Mouse (Mus musculus) cortical plate, adult 2 months (tissue): ENCODE results near the gene Lce3f. TPM values are rescaled to one million over a fixed set of nuclear protein-coding genes. Genes with fewer than 3 reads are reported as not detected.

Source experiments
- H3K27ac ChIP-seq: fragments of 200-500 bp; 2 replicates; pipeline ENCODE4 v1.5.1; 2012; ENCODE audit warnings: low read length, control low read depth, inconsistent platforms; ENCODE audit not compliant: insufficient read depth
- H3K4me1 ChIP-seq: fragments of 200-500 bp; 2 replicates; pipeline ENCODE4 v1.6.1; 2011; ENCODE audit warnings: low read length; ENCODE audit not compliant: control insufficient read depth, insufficient read depth
- H3K4me3 ChIP-seq: fragments of 200-500 bp; 2 replicates; pipeline ENCODE4 v1.5.1; 2011; ENCODE audit warnings: mild to moderate bottlenecking, low read length, control low read depth; ENCODE audit not compliant: insufficient read depth
- CTCF ChIP-seq: fragments of 200-500 bp; IDR thresholded peaks from 2 replicates; pipeline ENCODE4 v1.5.1; 2011; ENCODE audit warnings: mild to moderate bottlenecking, control low read depth, low read length; ENCODE audit not compliant: insufficient read depth; ENCODE audit errors: extremely low read depth
- POLR2A ChIP-seq: fragments of 200-500 bp; IDR thresholded peaks from 2 replicates; pipeline ENCODE4 v1.6.1; 2011; ENCODE audit warnings: mild to moderate bottlenecking, low read length, control low read depth; ENCODE audit not compliant: insufficient read depth; ENCODE audit errors: extremely low read depth
- polyA plus RNA-seq: library from polyadenylated mRNA; depleted of rRNA; stranded (reverse); fragments of >200 nt; gene quantifications from 2 replicates; pipeline ENCODE4 v1.2.3, GENCODE M21; 2012; rRNA removed

Gene Lce3f
- polyA plus RNA-seq: not detected in 2 replicates

GRCm38 (mm10) chr3:92991926-92992325 is at the start of gene Lce3f:
Gene Lce3f (plus strand): TSS chr3:92992226.
- no peak within 1 kb of the TSS for H3K4me3 ChIP-seq
- H3K4me1 ChIP-seq: no peaks in the 10 kb centered on the region
- TF ChIP-seq POLR2A (no peak), CTCF (no peak)
- no peak within 1 kb of the TSS for H3K27ac ChIP-seq

- TF ChIP-seq CTCF (no peak), POLR2A (no peak)
- H3K27ac ChIP-seq: no peak within 1 kb of the TSS
- no peak within 1 kb of the TSS for H3K4me3 ChIP-seq
- no peaks in the 10 kb centered on the region for H3K4me1 ChIP-seq
These were observed 47.8 kb upstream of the Lce3f start, which contains the start of gene Lce3c for GRCm38 (mm10) chr3:92944186-92944585. Gene Lce3c (plus strand): TSS chr3:92944486.

DNA sequence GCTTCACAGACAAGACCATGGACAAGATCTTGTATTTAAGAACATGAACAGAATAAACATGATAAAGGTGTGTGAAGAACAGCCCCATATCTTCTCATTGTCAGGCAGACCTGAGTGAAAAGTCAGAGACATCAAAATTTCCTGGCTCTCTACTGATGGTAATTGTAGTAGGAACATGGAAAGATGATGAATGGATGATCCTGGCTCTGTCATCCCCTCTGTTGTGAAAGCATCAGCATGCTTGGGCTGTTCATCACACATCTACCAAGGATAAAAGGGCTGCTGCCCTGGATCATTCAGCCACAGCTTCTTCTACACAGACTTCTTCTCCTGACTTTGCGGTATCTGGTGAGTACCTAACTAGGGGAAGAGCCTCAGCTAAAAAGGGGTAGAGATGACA is 34.9 kb upstream of the Lce3f start, which contains the start of gene Lce3d:
Gene Lce3d, plus strand, starts transcription at position 301 of the 400 bp plus-strand sequence.
- Histone ChIP-seq H3K27ac (no peak within 1 kb of the TSS), H3K4me3 (no peak within 1 kb of the TSS), H3K4me1 (no peaks in the 10 kb centered on the region)
- TF ChIP-seq POLR2A: no peak
- TF ChIP-seq CTCF: no peak

DNA sequence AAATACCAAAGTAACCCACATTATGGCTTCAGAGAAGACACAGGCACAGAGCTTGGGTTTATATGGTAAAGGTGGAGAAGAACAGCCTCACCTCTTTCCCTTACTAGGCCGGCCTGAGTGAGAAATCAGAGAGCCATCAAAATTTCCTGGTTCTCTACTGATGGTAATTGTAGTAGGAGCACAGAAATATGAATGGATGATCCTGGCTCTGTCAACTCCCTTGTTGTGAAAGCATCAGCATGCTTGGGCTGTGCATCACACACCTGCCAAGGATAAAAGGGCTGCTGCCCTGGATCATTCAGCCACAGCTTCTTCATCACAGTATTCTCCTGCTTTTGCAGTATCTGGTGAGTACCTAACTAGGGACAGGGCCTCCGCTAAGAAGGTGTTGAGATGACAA is 25.3 kb upstream of the Lce3f start, which contains the start of gene Lce3e:
Gene Lce3e, plus strand, starts transcription at position 301 of the 400 bp plus-strand sequence.
- H3K4me1 ChIP-seq: no peaks in the 10 kb centered on the region
- H3K27ac ChIP-seq: no peak within 1 kb of the TSS
- no peak within 1 kb of the TSS for H3K4me3 ChIP-seq
- no peak for TF ChIP-seq CTCF
- TF ChIP-seq POLR2A: no peak

DNA sequence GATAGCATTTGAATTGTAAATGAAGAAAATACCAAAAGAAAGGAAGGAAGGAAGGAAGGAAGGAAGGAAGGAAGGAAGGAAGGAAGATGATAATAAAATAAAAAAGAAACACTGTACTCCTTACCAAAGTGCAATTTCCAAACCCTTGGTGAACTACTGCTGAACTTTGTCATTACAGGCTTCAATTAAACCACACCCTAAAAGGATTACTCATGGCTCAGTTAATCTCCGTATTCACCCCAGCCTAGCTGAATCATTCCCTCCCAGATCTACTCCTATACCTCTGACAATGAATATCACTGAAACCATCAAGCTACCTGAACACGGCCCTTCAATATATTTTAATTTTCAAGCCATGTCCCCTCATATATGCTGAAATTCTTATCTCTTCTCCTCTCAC is 13.5 kb upstream of the Lce3f start:
- TF ChIP-seq CTCF: no peak
- TF ChIP-seq POLR2A: no peak
- H3K4me3 ChIP-seq: no peak overlapping the region
- no peaks in the 10 kb centered on the region for H3K4me1 ChIP-seq
- H3K27ac ChIP-seq: no peak overlapping the region

GRCm38 (mm10) chr3:92998691-92999090 is 6.7 kb downstream of the Lce3f start:
- Histone ChIP-seq H3K4me3 (no peak overlapping the region), H3K27ac (no peak overlapping the region)

DNA sequence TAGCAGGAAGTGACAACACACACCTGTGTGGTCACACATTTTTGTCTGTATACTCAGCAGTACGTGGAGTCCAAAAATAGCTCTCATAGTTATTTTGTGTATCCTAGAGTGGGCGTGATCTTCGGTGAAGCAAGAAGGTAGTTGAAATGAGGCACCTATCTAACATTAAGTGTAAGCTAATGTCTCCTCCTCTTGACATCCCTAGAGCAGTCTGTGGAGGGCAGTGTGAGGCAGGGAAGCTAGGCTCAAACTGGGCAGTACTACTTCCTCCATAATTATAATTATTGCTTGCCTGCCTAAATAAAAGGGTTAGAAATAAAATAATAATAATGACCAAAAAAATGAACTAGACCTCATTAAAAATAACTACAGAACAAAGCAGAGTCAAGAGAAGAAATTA is 8.6 kb downstream of the Lce3f start:
- Histone ChIP-seq H3K27ac (no peak overlapping the region), H3K4me1 (no peaks in the 10 kb centered on the region), H3K4me3 (no peak overlapping the region)
- TF ChIP-seq POLR2A (no peak), CTCF (no peak)

More at GRCm38 (mm10) chr3:92998691-92999090, 6.7 kb downstream of the Lce3f start:
- no peaks in the 10 kb centered on the region for H3K4me1 ChIP-seq
- peak; percentile 75 for TF ChIP-seq CTCF
- no peak for TF ChIP-seq POLR2A

GRCm38 (mm10) chr3:93002843-93003242 is 10.8 kb downstream of the Lce3f start:
- TF ChIP-seq POLR2A (no peak), CTCF (no peak)
- no peak overlapping the region for H3K27ac ChIP-seq
- no peak overlapping the region for H3K4me3 ChIP-seq
- H3K4me1 ChIP-seq: no peaks in the 10 kb centered on the region

DNA sequence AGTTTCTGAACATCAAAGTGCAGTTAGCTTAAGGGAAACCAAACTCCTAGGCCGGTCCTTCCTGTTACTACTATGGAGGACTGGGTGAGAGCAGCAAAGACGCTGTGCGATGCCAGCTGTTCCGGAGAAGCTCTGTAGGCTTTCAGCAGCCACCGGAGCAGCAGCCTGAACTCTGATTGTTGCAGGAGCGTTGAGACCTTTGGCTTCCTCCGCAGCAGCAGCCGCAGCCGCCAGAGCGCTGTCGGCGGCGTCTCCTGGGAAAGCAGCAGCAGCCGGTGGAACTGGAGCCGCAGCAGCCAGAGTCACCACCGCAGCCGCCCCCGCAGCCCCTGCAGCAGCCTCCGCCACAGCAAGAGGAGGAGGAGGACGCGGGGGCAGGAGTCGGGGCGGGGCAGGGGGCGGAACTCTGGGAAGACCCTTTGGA is 22.4 kb downstream of the Lce3f start:
- H3K4me3 ChIP-seq: peak overlapping the region; percentile 37
- TF ChIP-seq POLR2A (no peak), CTCF (no peak)
- no peak overlapping the region for H3K27ac ChIP-seq
- H3K4me1 ChIP-seq: no peaks in the 10 kb centered on the region

- Histone ChIP-seq H3K4me1 (no peaks in the 10 kb centered on the region), H3K4me3 (peak overlapping the region; percentile 37; the same call in 1 of the 2 replicates), H3K27ac (no peak overlapping the region)
- TF ChIP-seq CTCF: no peak
- no peak for TF ChIP-seq POLR2A
These were observed 22.8 kb downstream of the Lce3f start for GRCm38 (mm10) chr3:93014871-93015270.
